Mouse (Mus musculus) testis, adult 2 months (tissue): ENCODE results near the gene Tspan12.

ENCODE experiments used
- CTCF ChIP-seq: fragments of 200-500 bp; IDR thresholded peaks from 2 replicates; pipeline ENCODE4 v1.5.1; 2012; ENCODE audit warnings: low read depth, mild to moderate bottlenecking, inconsistent platforms, low read length, moderate library complexity; ENCODE audit not compliant: control insufficient read depth, insufficient read depth, insufficient replicate concordance
- POLR2A ChIP-seq: fragments of 200-500 bp; IDR thresholded peaks from 2 replicates; pipeline ENCODE4 v1.6.1; 2012; ENCODE audit warnings: low read depth, mild to moderate bottlenecking, inconsistent platforms, low read length, moderate library complexity; ENCODE audit not compliant: control insufficient read depth

GRCm38 (mm10) chr6:21822721-21823134 is 29.6 kb downstream of the Tspan12 start:
- no peak for TF ChIP-seq POLR2A
- TF ChIP-seq CTCF, result no peak
